Mouse (Mus musculus): ENCODE results near the gene Osgin1. TPM values are rescaled to one million over a fixed set of nuclear protein-coding genes. Genes with fewer than 3 reads are reported as not detected.

The Osgin1 gene
- total RNA-seq, 2 experiments from 2014 or later, result 0.98 to 2.0 TPM

- DNase-seq, result peak; percentile 67
- intact Hi-C loops (cut with DNase I), result loop anchor here (2.0 kb wide), 1 partner anchor 19 kb away; no protein-coding TSS in a partner anchor
Observed at GRCm38 (mm10) chr8:119422123-119422711, 11.7 kb upstream of the Osgin1 start.

DNA sequence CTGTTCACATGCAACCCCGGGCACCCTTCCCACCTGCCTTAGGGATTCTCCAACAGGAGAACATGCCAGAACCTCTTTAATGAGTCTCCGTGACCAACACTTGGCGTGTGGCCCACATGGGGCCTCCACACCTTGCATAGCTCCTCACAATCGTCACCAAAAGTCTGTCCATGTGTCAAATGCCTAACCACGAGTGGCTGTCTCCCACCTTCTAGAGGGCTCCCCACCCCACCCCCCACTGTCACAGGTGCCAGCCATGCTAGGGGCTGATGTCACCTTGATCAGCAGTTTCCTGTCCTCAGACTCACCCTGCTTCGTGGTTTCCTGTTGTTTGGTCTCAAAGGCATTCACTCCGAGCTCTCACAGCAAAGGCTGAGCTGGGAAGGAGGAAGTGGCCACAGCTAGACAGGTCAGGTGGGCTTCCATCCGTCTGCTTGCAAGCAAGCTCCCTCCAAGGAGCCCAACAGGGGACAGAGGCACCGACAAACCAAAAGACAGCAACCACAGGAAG, 10.2 kb upstream of the Osgin1 start:
- DNase-seq, result peak; percentile 75 to 79
- intact Hi-C loops (cut with DNase I), result loop anchor here (2.0 kb wide), 1 partner anchor 17 kb away; no protein-coding TSS in a partner anchor

GRCm38 (mm10) chr8:119424199-119424733, 9.7 kb upstream of the Osgin1 start:
- no peak for DNase-seq
- intact Hi-C loops (cut with DNase I), result no loop called here

GRCm38 (mm10) chr8:119424740-119425139, 9.2 kb upstream of the Osgin1 start:
- intact Hi-C loops (cut with DNase I), result no loop called here
- DNase-seq, result peak; percentile 46 to 48

DNA sequence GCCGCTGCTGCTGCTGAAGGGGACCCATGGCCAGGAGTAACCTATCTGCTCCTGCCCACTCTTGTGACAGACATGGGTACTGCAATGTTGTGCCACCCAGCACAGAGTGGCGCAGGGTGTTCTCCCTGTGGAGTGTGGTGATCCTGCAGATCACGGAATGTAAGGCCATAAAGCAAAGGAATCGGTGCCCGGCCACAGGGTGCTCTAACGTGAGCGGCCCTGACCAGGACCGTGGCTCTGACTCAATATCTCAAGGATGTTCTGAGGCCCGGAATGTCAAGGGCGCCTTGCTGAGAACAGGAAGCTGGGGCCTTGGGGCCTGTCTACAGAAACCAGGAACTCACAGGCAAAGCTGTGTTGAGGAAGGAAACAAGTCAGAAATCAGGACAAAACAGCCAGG, 8.4 kb upstream of the Osgin1 start:
- intact Hi-C loops (cut with DNase I), result no loop called here
- DNase-seq, result peak; percentile 62 to 66

- DNase-seq, result peak; percentile 52 to 64
- intact Hi-C loops (cut with DNase I), result no loop called here
Observed at GRCm38 (mm10) chr8:119426069-119426735, 7.7 kb upstream of the Osgin1 start.

GRCm38 (mm10) chr8:119427634-119428349, 6.1 kb upstream of the Osgin1 start:
- intact Hi-C loops (cut with DNase I), result no loop called here
- peak; percentile 63 to 66 for DNase-seq

DNA sequence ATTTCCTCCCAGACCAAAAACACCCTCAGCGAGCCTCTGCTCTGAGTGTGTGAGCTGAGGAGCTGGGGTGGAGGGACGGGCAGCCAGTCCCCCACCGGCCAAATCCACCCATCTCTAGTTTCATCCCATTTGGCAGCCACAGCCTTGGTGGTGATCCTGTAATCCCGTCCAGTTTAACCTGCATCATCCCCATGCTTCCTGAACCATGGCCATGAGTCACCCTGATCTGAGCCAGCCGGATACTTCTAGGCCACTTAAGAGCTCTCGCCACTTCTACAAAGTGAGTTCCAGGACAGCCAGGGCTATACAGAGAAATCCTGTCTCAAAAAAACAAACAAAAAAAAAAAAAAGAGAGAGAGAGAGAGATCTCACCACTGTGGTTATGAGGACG, 5.6 kb upstream of the Osgin1 start:
- no peak for DNase-seq
- intact Hi-C loops (cut with DNase I), result no loop called here

DNA sequence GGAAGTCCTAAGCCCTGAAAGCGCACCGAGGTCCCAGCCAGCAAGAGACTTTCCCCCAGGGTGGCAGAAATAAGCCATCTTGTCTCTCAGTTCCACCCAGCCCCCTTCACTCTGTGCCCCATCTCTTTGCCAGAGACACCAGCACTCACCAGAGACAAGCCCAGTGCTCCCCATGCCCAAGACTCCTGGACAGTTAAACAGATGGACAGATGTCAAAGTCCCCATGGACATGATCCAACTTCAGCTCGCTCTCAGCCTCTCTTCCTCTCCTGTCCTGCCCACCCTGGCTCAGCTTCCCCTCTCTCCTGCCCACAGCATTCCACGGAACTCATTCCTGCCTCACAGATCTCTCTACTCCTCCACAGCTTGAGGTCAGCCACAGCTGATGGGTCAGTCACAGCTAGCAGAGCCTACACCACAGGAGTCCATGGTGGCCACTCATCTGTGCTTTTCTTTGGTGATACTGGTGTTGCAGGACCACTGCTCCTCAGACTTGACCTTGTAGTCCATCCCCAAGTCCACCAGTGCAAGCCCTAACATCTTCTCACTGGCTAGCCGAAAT, 5.1 kb upstream of the Osgin1 start:
- intact Hi-C loops (cut with DNase I), result no loop called here

DNA sequence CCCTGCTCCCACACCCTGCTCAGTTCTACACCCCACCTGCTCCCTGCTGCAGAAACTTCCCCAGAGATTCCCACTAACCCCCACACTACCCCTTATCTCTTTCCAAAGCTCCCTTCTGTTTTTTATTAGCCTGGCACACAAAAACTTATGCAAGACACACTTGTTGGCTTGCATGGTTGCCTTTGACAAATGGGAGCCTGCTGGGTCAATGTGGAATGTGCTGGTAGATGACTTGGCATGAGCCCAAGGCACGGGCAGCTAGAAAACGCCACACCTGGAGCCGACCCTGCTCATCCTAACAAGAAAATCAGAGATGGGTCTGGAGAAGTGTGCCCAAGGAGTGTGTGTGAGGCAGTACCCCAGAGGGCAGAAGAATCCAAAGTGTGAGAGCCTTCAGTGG, 4.4 kb upstream of the Osgin1 start:
- intact Hi-C loops (cut with DNase I), result no loop called here
- DNase-seq, result no peak

More for the DNA sequence above, 5.1 kb upstream of the Osgin1 start:
- DNase-seq, result no peak

DNA sequence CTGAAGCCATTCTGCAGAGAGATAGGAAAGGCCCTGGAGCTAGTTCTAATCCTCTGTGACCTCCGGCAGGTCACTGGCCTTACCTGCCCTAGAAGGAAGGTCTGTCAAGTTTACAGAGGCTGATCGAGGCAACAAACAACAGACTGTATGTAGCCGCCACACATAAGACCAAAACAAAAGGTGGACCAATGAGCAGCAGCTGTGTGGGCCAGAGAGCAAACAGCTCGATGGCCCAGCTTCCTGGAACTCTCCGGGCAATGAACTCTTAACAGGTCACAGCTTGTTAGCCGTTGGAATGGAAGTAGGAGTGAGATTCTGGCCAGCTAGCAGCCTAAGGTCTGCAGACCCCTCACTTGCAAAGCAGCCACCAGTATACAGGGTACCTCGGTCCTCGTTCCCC, 3.7 kb upstream of the Osgin1 start:
- intact Hi-C loops (cut with DNase I), result no loop called here

GRCm38 (mm10) chr8:119430690-119431089, 3.2 kb upstream of the Osgin1 start:
- no peak for DNase-seq
- intact Hi-C loops (cut with DNase I), result no loop called here

More for the DNA sequence above, 3.7 kb upstream of the Osgin1 start:
- no peak for DNase-seq

DNA sequence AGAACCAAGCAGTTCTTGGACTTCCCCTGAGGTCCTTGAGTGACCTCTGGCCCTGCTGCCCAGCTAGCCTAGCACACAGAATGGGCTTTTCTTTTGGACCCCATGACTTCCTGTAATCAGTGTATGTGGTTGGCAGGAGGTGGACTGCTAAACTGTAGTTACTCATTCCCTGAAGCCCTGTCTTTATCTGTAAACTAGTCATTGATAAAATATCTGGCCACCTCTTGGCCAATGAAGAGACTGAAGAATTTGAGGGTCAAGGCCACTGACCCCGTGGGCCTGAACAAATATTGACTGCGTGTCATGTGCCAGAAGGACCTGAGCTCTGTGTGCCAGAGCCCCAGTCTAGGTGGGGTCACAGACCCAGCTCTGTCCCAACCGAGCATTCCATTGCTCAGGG, 1.6 kb upstream of the Osgin1 start:
- no peak for DNase-seq
- intact Hi-C loops (cut with DNase I), result no loop called here

GRCm38 (mm10) chr8:119434569-119434968, 645 bp downstream of the Osgin1 start:
- intact Hi-C loops (cut with DNase I), result no loop called here

DNA sequence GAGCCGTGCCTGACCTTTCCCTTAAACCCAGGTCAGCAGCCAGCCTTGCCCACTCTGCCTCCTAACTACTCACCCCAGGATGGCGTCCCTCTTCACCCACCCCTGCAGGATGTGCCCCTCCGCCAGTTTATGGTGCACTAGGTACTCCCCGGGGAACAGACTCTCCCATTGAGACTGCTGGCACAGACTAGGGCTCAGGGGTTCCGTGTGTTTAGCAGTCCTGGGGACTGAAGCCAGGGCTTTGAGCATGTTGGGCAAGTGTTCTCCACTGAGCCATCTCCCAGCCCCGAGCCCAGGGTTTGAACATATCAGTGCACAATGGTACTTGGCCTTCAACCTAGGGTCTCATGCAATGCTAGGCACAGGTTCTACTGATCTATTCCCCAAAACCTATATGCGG, 1.6 kb downstream of the Osgin1 start:
- DNase-seq, result no peak
- intact Hi-C loops (cut with DNase I), result no loop called here

More at GRCm38 (mm10) chr8:119434569-119434968, 645 bp downstream of the Osgin1 start:
- DNase-seq, result no peak

GRCm38 (mm10) chr8:119436331-119436730, 2.4 kb downstream of the Osgin1 start:
- no peak for DNase-seq
- intact Hi-C loops (cut with DNase I), result no loop called here

- DNase-seq, result peak; percentile 80 to 85
- intact Hi-C loops (cut with DNase I), result no loop called here
Observed at GRCm38 (mm10) chr8:119436933-119437332, 3.0 kb downstream of the Osgin1 start.

DNA sequence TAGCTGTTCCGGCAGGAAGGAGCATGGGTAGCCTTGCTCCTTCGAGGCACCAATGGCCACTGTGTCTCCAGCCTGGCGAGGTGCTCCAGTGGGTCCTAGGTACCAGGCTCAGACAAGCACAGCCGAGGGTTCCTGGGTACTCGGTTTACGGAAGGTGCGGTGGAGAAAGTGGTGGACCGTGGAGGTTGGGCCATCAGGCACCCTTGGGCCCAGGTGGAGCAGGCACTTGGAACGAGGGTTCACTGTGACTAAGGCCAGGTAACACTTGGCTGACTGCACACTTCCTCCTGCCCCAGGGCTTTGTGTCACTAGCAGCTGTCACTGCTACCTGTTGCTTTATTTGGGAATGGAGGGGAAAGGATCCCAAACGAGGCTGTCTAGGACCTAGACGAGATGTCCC, 3.6 kb downstream of the Osgin1 start:
- intact Hi-C loops (cut with DNase I), result no loop called here
- DNase-seq, result no peak

- intact Hi-C loops (cut with DNase I), result no loop called here
- no peak for DNase-seq
Observed at GRCm38 (mm10) chr8:119438876-119439275, 5.0 kb downstream of the Osgin1 start.

DNA sequence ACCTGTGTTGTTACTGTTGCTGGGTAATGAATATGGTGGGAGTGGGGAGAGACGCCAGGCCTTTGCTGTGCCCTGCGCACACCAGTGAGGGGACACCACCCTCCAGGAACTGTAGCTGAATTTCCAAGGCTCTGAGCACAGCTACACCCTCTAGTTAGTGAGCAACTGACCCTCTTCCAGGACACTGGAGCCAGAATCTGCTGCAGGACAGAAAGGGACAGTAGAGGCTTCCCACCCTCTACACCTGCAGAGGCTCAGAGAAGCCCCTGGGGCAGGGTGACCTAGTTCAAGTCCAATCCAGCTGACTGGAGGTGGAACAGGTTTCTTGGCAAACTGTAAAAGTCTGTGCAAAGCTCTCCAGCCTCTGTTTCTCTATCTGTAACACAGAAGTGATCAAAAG, 5.5 kb downstream of the Osgin1 start:
- DNase-seq, result no peak
- intact Hi-C loops (cut with DNase I), result no loop called here

DNA sequence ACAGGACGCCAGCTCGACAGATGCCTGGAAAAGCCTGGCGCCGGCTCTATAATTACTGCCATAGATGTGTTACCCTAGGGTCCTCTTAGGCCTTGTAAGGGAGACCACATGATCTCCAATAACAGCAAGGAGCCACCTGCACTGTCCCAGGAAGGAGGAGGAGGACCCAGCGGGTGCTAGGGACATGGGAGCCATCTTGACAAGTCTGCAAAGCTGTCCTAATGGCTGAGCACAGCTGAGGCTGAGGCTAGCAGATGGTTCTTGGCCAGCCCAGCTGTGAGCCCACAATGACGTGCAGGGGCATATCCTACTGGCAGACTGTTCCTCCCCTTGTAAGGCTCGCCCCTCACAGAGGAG, 5.9 kb downstream of the Osgin1 start:
- no peak for DNase-seq
- intact Hi-C loops (cut with DNase I), result loop anchor here (2.0 kb wide), 4 partner anchors 17 to 165 kb away; partner anchors contain the start of gene Taf1c
